Mouse (Mus musculus): Measurements from ENCODE around the gene Senp7. TPM values are rescaled to one million over a fixed set of nuclear protein-coding genes. Genes with fewer than 3 reads are reported as not detected.

Gene Senp7
- total and polyA plus RNA-seq, 2 experiments = 1.3 to 6.7 TPM

DNA sequence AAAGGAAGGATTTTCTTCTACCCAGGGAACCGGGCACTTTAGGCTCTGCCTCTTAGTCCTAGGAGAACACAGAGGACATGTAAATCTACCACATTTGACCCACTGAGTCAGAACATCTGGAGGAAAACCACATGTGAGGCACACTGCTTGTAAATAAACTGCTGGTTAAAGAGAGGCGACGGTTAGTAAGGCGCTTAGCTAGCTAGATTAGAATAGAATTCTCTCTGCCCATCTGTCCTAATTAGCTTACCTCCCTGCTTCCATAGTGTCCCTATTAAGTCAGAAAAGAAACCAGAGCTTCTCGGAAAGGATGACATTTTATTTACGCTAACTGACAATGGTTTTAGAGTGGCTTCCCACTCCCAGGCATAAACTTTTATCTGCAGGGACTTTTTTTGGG, 155.9 kb downstream of the Senp7 start, which contains the start of gene Impg2:
Gene Impg2, plus strand, starts transcription at position 263 of the 400 bp plus-strand sequence.
- Histone ChIP-seq H3K36me3 (ENCODE audit: control insufficient read depth, insufficient read depth, low read length) (no peaks in the 10 kb centered on the region), H3K9ac (ENCODE audit: low read depth, low read length) (no peak within 1 kb of the TSS), H3K4me3 (ENCODE audit: insufficient read depth, low read depth, low read length) (no peak within 1 kb of the TSS), H3K4me1 (ENCODE audit: control insufficient read depth, insufficient read depth, low read length) (no peaks in the 10 kb centered on the region), H3K27ac (replicated peaks; ENCODE audit: insufficient read depth, low read depth, low read length) (no peak within 1 kb of the TSS), H3K27me3 (ENCODE audit: control insufficient read depth, insufficient read depth, low read length) (no peaks in the 10 kb centered on the region), H3K79me2 (ENCODE audit: control insufficient read depth, insufficient read depth, low read length) (no peaks in the 10 kb centered on the region)
- TF ChIP-seq POLR2A (IDR thresholded peaks at IDR 0.05; ENCODE audit: extremely low read depth, insufficient read depth, low read length) (no peak), CTCF (IDR thresholded peaks at IDR 0.05; ENCODE audit: low read depth, low read length) (no peak)
- WGBS = 85% methylated on average over 6 of the region's 6 CpGs
- no peak for DNase-seq (ENCODE audit: extremely low read depth, low read depth, low spot score)

DNA sequence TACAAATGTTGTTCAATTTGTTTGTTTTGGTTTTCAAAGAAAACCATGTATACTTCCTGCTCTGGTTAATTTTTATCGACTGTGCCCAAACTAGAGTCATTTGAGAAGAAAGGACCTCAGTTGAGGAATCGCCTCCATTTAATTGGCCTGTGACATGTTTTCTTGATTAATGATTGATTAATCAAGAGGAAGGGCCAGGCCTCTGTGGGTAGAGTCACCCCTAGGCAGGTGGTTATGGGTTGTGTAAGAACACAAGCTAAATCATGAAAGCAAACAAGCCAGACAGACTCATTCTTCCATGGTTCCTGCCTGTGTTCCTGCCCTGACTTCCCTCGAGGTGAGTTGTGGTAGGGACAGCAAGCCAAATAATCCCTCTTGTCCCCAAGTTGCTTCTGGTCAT, 164.6 kb downstream of the Senp7 start:
- no peaks in the 10 kb centered on the region for H3K36me3 ChIP-seq (ENCODE audit: control insufficient read depth, insufficient read depth, low read length)
- no peaks in the 10 kb centered on the region for H3K79me2 ChIP-seq (ENCODE audit: control insufficient read depth, insufficient read depth, low read length)
- no peak overlapping the region for H3K9ac ChIP-seq (ENCODE audit: low read depth, low read length)
- no peaks in the 10 kb centered on the region for H3K27me3 ChIP-seq (ENCODE audit: control insufficient read depth, insufficient read depth, low read length)
- no peak overlapping the region; the same call in 1 of the 2 replicates for H3K4me3 ChIP-seq (ENCODE audit: insufficient read depth, low read depth, low read length)
- no peak for TF ChIP-seq POLR2A (IDR thresholded peaks at IDR 0.05; ENCODE audit: extremely low read depth, insufficient read depth, low read length)
- TF ChIP-seq CTCF (IDR thresholded peaks at IDR 0.05; ENCODE audit: low read depth, low read length) = no peak
- 28% methylated on average over 3 of the region's 3 CpGs for WGBS
- H3K4me1 ChIP-seq (ENCODE audit: control insufficient read depth, insufficient read depth, low read length) = peaks cover 4% of the 10 kb centered on the region; the same call in 1 of the 2 replicates
- DNase-seq (ENCODE audit: extremely low read depth, low read depth, low spot score) = peak; percentile 88
- 0 out of 2 replicates have a peak overlapping the region, but pooled peaks have one; percentile 47 for H3K27ac ChIP-seq (replicated peaks; ENCODE audit: insufficient read depth, low read depth, low read length)

DNA sequence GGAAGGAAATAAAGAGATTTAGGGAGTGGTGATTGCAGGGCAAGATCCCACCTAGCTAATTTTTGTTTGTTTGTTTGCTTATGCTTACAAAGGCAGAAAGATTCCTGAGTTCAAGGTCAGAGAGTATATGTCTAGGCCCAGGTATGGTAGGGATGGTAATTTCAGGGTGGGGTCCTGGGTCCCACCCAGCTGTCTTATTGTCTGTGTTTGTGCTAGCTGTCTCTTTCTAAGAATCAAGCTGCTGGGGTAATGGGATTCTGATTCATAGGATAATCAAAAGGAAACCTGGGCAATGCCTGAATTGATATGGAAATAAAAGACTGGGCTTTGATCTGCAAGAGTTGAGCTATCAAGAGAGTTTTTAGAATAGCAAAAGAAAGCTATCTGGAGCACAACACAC, 179.5 kb downstream of the Senp7 start:
- Histone ChIP-seq H3K79me2 (ENCODE audit: control insufficient read depth, insufficient read depth, low read length) (no peaks in the 10 kb centered on the region), H3K9ac (ENCODE audit: low read depth, low read length) (no peak overlapping the region), H3K4me1 (ENCODE audit: control insufficient read depth, insufficient read depth, low read length) (no peaks in the 10 kb centered on the region), H3K4me3 (ENCODE audit: insufficient read depth, low read depth, low read length) (no peak overlapping the region), H3K27ac (replicated peaks; ENCODE audit: insufficient read depth, low read depth, low read length) (no peak overlapping the region), H3K36me3 (ENCODE audit: control insufficient read depth, insufficient read depth, low read length) (no peaks in the 10 kb centered on the region; the same call in 1 of the 2 replicates), H3K27me3 (ENCODE audit: control insufficient read depth, insufficient read depth, low read length) (no peaks in the 10 kb centered on the region)
- DNase-seq (ENCODE audit: extremely low read depth, low read depth, low spot score) = no peak
- TF ChIP-seq CTCF (IDR thresholded peaks at IDR 0.05; ENCODE audit: low read depth, low read length) (no peak), POLR2A (IDR thresholded peaks at IDR 0.05; ENCODE audit: extremely low read depth, insufficient read depth, low read length) (no peak)

DNA sequence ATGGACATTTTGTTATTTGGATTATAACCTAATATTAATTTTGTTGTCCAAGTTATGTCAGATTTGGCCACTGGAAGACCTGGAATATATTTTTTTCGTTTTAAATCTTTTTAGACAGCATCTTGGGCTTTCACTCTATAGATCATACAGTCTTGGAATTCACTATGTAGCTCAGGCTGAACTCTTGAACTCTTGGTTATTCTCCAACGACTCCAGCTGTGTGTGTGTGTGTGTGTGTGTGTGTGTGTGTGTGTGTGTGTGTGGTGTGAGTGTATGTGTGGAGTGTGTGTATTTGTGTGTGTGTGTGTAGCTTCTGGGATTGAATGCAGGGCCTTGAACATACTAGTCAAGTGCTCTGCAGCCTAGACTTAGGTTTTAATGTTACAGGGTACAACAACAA, 181.3 kb downstream of the Senp7 start:
- no peak overlapping the region for H3K4me3 ChIP-seq (ENCODE audit: insufficient read depth, low read depth, low read length)
- WGBS = 33% methylated on average over 2 of the region's 2 CpGs
- no peaks in the 10 kb centered on the region for H3K4me1 ChIP-seq (ENCODE audit: control insufficient read depth, insufficient read depth, low read length)
- H3K27ac ChIP-seq (replicated peaks; ENCODE audit: insufficient read depth, low read depth, low read length) = no peak overlapping the region
- TF ChIP-seq CTCF (IDR thresholded peaks at IDR 0.05; ENCODE audit: low read depth, low read length) = no peak
- H3K9ac ChIP-seq (ENCODE audit: low read depth, low read length) = no peak overlapping the region
- no peak for DNase-seq (ENCODE audit: extremely low read depth, low read depth, low spot score)
- H3K36me3 ChIP-seq (ENCODE audit: control insufficient read depth, insufficient read depth, low read length) = no peaks in the 10 kb centered on the region; the same call in 1 of the 2 replicates
- no peaks in the 10 kb centered on the region for H3K79me2 ChIP-seq (ENCODE audit: control insufficient read depth, insufficient read depth, low read length)
- H3K27me3 ChIP-seq (ENCODE audit: control insufficient read depth, insufficient read depth, low read length) = no peaks in the 10 kb centered on the region

DNA sequence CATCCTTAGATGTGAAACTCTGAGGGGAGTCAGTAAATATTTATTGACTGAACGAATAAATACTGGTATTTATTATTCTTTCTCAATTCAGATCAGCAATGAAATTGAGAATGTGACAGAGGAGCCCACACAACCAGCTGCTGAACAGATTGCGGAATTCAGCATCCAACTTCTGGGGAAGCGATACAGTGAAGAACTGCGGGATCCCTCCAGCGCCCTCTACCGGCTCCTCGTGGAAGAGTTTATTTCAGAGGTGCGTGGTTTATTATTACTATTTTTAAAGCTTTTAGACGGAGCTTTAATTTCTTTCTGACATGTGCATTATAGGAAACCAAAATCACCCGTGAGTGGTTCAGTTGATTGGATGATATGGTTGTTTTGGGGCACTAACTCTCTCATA, 183.2 kb downstream of the Senp7 start:
- Histone ChIP-seq H3K9ac (ENCODE audit: low read depth, low read length) (no peak overlapping the region), H3K79me2 (ENCODE audit: control insufficient read depth, insufficient read depth, low read length) (no peaks in the 10 kb centered on the region), H3K27me3 (ENCODE audit: control insufficient read depth, insufficient read depth, low read length) (no peaks in the 10 kb centered on the region), H3K4me1 (ENCODE audit: control insufficient read depth, insufficient read depth, low read length) (no peaks in the 10 kb centered on the region), H3K36me3 (ENCODE audit: control insufficient read depth, insufficient read depth, low read length) (no peaks in the 10 kb centered on the region; the same call in 1 of the 2 replicates), H3K4me3 (ENCODE audit: insufficient read depth, low read depth, low read length) (no peak overlapping the region), H3K27ac (replicated peaks; ENCODE audit: insufficient read depth, low read depth, low read length) (no peak overlapping the region)
- 58% methylated on average over 10 of the region's 10 CpGs for WGBS
- DNase-seq (ENCODE audit: extremely low read depth, low read depth, low spot score) = no peak
- TF ChIP-seq POLR2A (IDR thresholded peaks at IDR 0.05; ENCODE audit: extremely low read depth, insufficient read depth, low read length) = no peak
- TF ChIP-seq CTCF (IDR thresholded peaks at IDR 0.05; ENCODE audit: low read depth, low read length) = peak; percentile 61

DNA sequence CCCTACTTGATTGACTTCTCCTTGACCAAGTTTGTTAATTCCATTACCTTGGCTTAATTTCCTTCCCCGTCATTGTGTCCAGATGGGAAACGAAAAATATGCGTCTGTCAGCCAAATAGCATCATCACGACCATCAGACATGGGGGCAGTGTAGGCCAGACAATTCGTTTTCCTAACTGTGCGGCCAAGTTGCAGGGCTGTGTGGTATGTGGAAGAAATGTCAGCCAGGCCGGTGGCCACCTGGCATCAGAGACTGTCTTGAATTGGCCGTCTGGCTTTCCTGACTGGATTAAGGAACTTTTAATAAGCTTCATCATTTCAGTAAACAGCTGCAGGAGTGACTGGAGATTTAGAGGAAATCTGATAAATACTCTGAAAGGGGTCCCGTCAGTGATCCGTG, 184.6 kb downstream of the Senp7 start:
- 92% methylated on average over 10 of the region's 10 CpGs for WGBS
- Histone ChIP-seq H3K27me3 (ENCODE audit: control insufficient read depth, insufficient read depth, low read length) (no peaks in the 10 kb centered on the region), H3K4me3 (ENCODE audit: insufficient read depth, low read depth, low read length) (no peak overlapping the region), H3K36me3 (ENCODE audit: control insufficient read depth, insufficient read depth, low read length) (no peaks in the 10 kb centered on the region; the same call in 1 of the 2 replicates), H3K4me1 (ENCODE audit: control insufficient read depth, insufficient read depth, low read length) (no peaks in the 10 kb centered on the region), H3K9ac (ENCODE audit: low read depth, low read length) (no peak overlapping the region), H3K79me2 (ENCODE audit: control insufficient read depth, insufficient read depth, low read length) (no peaks in the 10 kb centered on the region), H3K27ac (replicated peaks; ENCODE audit: insufficient read depth, low read depth, low read length) (no peak overlapping the region)
- TF ChIP-seq POLR2A (IDR thresholded peaks at IDR 0.05; ENCODE audit: extremely low read depth, insufficient read depth, low read length) = no peak
- TF ChIP-seq CTCF (IDR thresholded peaks at IDR 0.05; ENCODE audit: low read depth, low read length) = no peak
- no peak for DNase-seq (ENCODE audit: extremely low read depth, low read depth, low spot score)

Other genes with a start within 250 kb of the Senp7 start
- 3.7 and 4.2 TPM in 2 replicates for gene Nfkbiz, start 209.4 kb upstream of the Senp7 start, total RNA-seq (2014; rRNA removed)
- gene Nfkbiz, start 209.4 kb upstream of the Senp7 start, polyA plus RNA-seq (2012; rRNA removed) = 4.1 and 4.5 TPM in 2 replicates
- gene Nxpe3, start 153.1 kb upstream of the Senp7 start, total RNA-seq (2014; rRNA removed) = 0.34 and 0.37 TPM in 2 replicates
- gene Nxpe3, start 153.1 kb upstream of the Senp7 start, polyA plus RNA-seq (2012; rRNA removed) = 0.06 and 0.12 TPM in 2 replicates
- gene Cep97, start 113.5 kb upstream of the Senp7 start, total RNA-seq (2014; rRNA removed) = 1.7 and 1.9 TPM in 2 replicates
- gene Cep97, start 113.5 kb upstream of the Senp7 start, polyA plus RNA-seq (2012; rRNA removed) = 0.39 and 0.91 TPM in 2 replicates
- 178 and 222 TPM in 2 replicates for gene Rpl24, start 82.1 kb upstream of the Senp7 start, total RNA-seq (2014; rRNA removed)
- gene Rpl24, start 82.1 kb upstream of the Senp7 start, polyA plus RNA-seq (2012; rRNA removed) = 95.2 and 103 TPM in 2 replicates
- 8.6 and 9.9 TPM in 2 replicates for gene Zbtb11, start 74.5 kb upstream of the Senp7 start, total RNA-seq (2014; rRNA removed)
- gene Zbtb11, start 74.5 kb upstream of the Senp7 start, polyA plus RNA-seq (2012; rRNA removed) = 2.0 and 2.8 TPM in 2 replicates
- gene Pcnp, start 18.6 kb upstream of the Senp7 start, total RNA-seq (2014; rRNA removed) = 55.8 and 67.7 TPM in 2 replicates
- gene Pcnp, start 18.6 kb upstream of the Senp7 start, polyA plus RNA-seq (2012; rRNA removed) = 8.7 and 11.6 TPM in 2 replicates
- gene Trmt10c, start 10.5 kb upstream of the Senp7 start, total RNA-seq (2014; rRNA removed) = 9.7 and 10.5 TPM in 2 replicates
- 3.7 and 3.8 TPM in 2 replicates for gene Trmt10c, start 10.5 kb upstream of the Senp7 start, polyA plus RNA-seq (2012; rRNA removed)
- 2.9 and 3.2 TPM in 2 replicates for gene Impg2, start 156.0 kb downstream of the Senp7 start, total RNA-seq (2014; rRNA removed)
- 0.19 and 0.31 TPM in 2 replicates for gene Impg2, start 156.0 kb downstream of the Senp7 start, polyA plus RNA-seq (2012; rRNA removed)